Mouse (Mus musculus): Measurements from ENCODE around the gene Mctp2. TPM values are rescaled to one million over a fixed set of nuclear protein-coding genes. Genes with fewer than 3 reads are reported as not detected.
"Not testable (repeated sequence)": the region's sequence is repeated elsewhere in the genome, so short reads cannot be mapped to it uniquely, and the experiment has no call there.

Mctp2 gene
- polyA plus RNA-seq, 1 experiment: 4.5 TPM

GRCm38 (mm10) chr7:72271546-72271945 is 34.9 kb downstream of the Mctp2 start:
- no peak for DNase-seq (ENCODE audit: low spot score)

DNA sequence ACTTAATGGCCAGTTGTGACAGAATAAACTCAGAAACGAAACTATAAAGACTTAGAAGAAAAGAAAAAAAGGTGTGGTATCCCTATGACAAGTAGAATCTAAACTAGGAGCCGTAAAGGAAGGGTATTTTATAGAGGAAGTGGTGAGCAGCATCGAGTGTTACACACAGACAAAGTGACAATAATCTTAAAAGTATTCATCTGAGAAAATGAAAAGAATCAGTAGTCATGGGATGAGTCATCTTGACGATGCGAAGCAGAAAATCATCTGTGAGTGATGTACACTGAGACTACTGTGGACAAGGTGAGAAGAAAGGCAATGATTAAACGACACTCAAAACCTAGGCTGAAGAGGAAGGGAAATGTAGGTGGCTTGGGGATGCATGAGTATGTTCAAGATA is 36.4 kb downstream of the Mctp2 start:
- DNase-seq (ENCODE audit: low spot score): no peak

DNA sequence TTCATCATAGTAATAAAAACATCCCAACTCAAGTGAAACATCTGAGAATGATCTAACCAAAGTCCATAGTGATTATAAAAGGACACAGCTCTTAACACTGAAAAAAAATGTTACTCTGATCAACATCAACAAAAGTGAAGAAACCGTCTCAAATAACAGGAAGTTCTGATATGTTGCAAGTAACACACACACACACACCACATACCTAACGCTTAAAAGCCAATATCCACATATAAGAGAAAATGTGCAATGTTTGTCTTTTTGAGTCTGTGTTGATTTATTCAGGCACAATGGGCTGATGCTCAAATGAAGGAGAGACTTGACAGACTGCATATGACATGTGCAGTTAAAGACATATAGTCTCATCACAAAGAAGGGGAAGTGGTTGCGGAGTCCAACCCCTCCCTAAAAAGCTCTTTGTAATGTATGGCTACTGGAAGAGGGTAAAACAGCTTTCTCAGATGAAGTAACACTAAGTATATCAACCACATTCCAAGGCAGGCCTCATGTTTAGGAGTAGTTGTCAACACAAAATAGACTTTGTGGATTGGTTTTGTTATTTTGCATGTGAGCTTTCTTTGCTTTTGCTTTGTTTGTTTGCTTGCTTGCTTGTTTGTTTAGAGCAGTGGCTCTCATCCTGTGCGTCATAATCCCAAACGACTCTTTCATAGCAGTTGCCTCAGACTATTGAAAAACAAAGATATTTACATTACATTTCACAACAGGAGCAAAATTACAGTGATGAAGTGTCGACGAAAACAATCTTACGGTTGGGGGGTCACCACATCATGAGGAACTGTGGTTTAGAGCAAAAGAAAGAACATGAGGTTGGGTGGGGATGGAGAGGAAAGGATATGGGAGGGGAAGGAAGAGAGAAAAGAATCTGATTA is 45.4 kb downstream of the Mctp2 start:
- no peak for DNase-seq (ENCODE audit: low spot score)

- no peak for DNase-seq (ENCODE audit: low spot score)
Observed at GRCm38 (mm10) chr7:72259045-72259444, 47.4 kb downstream of the Mctp2 start.

GRCm38 (mm10) chr7:72250326-72250725 is 56.1 kb downstream of the Mctp2 start:
- not testable (repeated sequence) for DNase-seq (ENCODE audit: low spot score)

GRCm38 (mm10) chr7:72241269-72241668 is 65.1 kb downstream of the Mctp2 start:
- DNase-seq (ENCODE audit: low spot score): no peak

GRCm38 (mm10) chr7:72239782-72240493 is 66.5 kb downstream of the Mctp2 start:
- DNase-seq (ENCODE audit: low spot score): no peak

DNA sequence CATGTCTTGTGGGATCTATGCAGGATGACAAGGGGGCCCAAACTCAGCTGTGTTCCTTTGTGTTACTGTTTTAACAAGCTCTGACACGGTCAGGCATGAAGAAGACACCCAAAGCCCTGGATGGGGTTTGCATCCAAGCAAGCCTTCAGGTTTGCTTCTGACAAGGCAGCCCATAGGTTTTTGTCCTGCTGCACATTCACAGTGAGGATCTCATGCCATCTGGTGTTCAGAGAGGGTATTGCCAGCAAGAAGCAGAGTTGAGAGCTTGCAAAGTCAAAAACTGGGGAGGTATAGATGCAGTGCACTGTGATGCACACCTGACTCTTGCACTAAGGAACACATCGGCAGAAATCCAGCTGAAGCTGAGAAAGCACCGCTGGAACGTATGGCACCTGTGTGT is 67.8 kb downstream of the Mctp2 start:
- no peak for DNase-seq (ENCODE audit: low spot score)

- DNase-seq (ENCODE audit: low spot score): no peak
Observed at GRCm38 (mm10) chr7:72234433-72234998, 71.9 kb downstream of the Mctp2 start.

DNA sequence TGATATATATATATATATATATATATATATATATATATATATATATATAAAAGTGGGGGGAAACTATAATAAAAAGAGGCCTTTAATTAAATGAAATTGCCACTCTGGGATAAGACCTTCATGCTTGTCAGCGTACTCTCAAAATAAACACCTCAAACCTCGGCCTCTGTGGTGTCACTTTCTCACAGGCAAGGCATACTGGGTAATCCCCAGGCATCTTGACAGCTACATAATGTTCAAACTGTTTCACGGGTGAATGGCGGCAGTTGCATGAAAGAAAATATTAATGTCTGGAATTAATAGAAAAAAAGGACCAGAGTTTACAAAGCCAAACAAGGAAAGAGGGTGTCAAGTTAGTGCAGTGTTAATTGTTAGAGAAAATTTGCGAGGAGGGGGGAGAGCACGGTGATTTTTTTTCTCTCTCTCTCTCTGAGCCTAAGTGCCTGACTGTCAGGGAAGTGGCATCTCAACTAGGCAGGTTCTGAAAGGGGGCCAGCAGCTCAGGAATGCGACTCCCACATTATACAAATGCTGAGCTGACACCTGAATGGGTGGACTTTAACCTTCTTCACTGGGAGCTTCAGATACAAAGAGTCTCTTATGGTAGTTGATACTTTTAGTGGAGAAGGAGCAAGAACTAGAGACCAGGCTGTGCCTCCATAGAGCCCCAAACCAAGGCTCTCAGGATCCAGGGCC is 75.1 kb downstream of the Mctp2 start:
- no peak for DNase-seq (ENCODE audit: low spot score)

DNA sequence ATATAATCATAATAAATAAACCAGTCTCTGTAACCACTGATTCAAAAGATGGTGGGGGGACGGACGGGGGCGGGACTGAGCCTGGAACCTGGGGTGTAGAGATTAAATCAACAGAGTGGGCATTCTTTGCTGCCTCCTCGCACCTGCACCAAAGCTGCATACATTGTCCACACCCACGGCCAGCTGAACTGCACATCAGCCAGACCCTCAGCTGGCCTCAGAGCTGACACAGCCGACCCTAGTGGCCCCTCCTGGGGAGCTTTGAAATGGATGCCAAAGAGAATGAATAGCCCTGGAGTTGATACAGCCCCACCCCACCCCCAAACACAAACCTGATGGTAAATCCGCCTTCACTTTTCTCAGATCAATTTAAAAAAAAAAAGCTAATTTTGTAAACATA is 76.5 kb downstream of the Mctp2 start:
- no peak for DNase-seq (ENCODE audit: low spot score)

GRCm38 (mm10) chr7:72223558-72223957 is 82.8 kb downstream of the Mctp2 start:
- DNase-seq (ENCODE audit: low spot score): no peak

DNA sequence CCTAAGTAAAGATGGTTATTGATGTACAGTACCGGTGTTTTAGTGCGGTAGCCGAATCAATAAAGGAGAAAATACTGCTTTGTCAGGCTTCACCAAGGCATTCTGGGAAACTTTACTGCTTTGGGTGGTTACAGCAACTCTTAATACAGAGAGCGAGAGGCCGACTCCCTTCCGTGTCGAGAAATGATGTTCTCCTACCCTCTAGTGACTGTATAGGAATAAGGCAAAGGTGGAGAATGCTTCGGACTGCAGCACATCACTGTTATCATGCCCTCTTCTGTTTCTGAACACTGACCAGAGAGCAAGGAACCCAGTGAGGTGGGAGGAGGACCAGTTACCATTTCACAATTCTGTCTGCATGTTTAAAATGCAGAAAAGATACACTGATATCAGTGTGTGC is 83.9 kb downstream of the Mctp2 start:
- DNase-seq (ENCODE audit: low spot score): no peak

- DNase-seq (ENCODE audit: low spot score): no peak
Observed at GRCm38 (mm10) chr7:72218048-72218447, 88.4 kb downstream of the Mctp2 start.

DNA sequence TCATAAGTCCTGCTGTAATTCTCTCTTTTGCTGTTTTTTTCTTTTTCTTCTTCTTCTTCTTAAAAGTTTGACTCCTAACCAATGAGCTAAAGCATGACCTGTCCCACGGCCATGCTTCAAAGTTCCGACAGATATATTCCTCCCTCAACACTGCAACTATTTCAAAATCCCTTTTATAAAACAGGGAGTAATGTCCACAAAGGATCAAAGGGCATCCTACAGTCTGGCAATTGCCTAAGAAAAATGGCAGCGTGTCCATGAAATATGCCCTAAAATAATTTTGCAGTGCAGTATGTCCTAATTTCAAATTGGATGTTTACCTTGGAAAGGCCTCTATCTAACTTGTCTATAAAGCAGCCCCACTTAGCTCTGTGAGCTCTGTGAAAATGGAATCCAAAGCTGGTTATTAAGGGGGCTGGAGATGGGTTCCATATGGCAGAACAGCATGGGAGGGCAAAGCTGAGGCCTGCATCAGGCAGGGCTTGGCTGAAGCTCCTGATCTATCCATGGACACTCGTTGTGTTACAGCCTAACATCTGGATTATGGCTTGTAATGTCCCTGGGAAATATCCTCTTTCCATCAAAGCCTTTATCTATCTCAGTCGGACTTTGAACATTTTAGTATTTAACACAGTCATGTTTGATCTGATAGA is 90.7 kb downstream of the Mctp2 start:
- no peak for DNase-seq (ENCODE audit: low spot score)

DNA sequence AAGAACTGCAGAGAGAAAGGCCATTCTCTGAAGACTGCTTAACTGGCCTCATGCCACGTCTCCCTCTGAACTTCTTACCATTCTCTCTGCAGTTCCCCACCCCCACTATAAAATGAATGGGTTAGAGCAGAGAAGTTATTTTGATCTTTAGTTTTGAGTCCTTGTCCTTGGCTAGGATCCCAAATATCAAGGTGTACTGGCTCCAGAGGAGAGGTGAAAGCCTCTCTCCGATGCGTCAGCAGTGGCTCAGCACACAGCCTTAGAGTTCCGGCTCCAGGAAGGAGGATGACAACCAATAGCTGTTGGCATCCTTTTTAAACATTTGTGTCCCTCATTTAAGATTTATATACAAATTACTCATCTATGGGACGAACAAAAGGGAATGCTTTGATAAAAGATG is 96.2 kb downstream of the Mctp2 start:
- no peak for DNase-seq (ENCODE audit: low spot score)

- DNase-seq (ENCODE audit: low spot score): no peak
Observed at GRCm38 (mm10) chr7:72209296-72209695, 97.1 kb downstream of the Mctp2 start.

- no peak for DNase-seq (ENCODE audit: low spot score)
Observed at GRCm38 (mm10) chr7:72206841-72207240, 99.6 kb downstream of the Mctp2 start.

- DNase-seq (ENCODE audit: low spot score): no peak
Observed at GRCm38 (mm10) chr7:72195709-72196108, 110.7 kb downstream of the Mctp2 start.

DNA sequence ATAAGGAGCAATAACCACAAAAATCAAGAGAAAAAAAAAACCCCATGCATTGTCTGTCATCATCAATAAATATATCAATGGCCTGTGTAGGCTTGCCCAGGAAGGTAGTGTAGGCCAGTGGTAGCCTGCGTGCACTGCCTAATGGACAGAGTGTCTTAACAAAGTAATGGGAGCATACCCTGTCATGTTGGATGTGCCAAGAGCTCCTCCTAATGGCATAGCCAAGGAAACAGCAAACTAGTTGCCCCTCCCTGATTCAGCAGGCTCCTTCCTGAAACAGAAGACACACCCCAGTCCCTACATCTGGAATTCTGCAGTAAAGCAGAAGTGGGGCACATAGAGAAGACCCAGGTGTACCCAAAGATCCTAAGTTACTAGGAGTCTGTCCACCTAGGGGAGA is 113.1 kb downstream of the Mctp2 start:
- no peak for DNase-seq (ENCODE audit: low spot score)

DNA sequence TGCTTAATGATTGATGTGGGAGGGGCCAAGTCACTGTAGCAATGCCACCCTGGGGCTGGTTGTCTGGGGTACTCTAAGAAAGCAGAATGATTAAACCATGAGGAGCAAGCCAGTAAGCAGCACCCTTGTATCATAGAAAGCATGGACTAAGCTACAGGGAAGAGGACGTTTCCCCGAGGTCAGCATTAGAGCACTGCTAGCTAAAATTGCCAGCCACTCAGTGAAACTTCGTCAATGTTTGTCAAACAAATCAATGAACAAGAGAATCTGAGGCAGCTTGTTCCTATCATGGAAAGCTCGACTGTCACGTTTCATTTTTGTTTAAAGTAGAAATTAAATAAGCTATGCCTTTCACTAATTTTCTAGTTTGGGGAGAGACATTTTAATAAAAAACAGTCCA is 124.8 kb downstream of the Mctp2 start:
- no peak for DNase-seq (ENCODE audit: low spot score)

DNA sequence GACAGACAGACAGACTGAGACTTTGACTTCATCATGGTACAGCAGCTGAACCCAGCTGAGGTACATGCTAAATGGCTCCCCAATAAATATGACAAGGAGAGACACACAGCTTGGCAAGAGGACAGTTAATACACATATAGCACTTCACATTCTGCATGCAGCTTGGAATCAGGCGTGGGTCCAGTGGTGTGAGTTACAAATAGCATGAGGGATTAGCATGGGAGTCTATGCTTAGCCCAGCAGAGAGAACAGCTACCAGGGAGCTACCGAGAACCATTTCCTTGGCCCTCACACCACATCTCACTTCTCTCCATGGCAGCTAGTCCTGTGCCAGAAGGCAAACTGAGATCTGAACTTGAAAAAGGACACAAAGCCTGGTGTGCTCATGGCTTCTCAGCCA is 137.1 kb downstream of the Mctp2 start:
- DNase-seq (ENCODE audit: low spot score): no peak

Data from urinary bladder, adult 2 months (tissue).